Comparison of ENCODE assay signal across 21 mouse cellular contexts in the genomic region with DNA sequence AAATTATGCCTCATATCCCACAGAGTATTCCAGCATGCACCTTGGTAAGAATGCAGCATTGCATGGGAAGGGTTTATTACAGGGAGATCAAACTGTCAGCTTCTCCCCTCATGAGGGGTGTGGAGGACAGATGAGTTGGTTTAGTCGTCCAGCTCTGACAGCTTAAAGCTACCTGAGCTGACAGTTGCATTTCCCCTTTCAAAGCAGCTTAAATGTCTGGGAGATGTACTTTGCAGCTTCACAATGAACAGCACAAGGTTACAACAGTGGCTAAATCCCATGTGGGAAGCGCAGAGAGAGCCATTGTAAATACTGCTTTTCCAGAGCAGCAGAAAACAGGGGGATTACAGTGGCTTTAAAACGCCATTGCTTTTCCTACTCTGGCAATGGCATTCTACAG.
"Had no signal": no experiment of that assay in that cellular context is flagged by ENCODE, and none has a peak within 500 bp of the region (broad histone marks: within the 10 kb centered on the region; RNA-seq: fewer than 3 reads in every experiment).

No protein-coding gene starts in this region.

- H3K27ac ChIP-seq: liver, embryonic 13.5 days; liver, embryonic 15.5 days; lung, embryonic 15.5 days; macrophage; neural tube, embryonic 13.5 days; neural tube, embryonic 15.5 days had no signal

- H3K4me3 ChIP-seq: liver, embryonic 13.5 days; liver, embryonic 15.5 days; lung, embryonic 15.5 days; megakaryocyte, embryonic 14.5 days; myocyte; neural tube, embryonic 13.5 days; neural tube, embryonic 15.5 days had no signal

- H3K9ac ChIP-seq: liver, embryonic 13.5 days; liver, embryonic 15.5 days; liver, postnatal 0 days; lung, embryonic 15.5 days; neural tube, embryonic 13.5 days; neural tube, embryonic 15.5 days had no signal

- ATAC-seq: liver, postnatal 0 days; lung, postnatal 0 days had no signal

- H3K4me2 ChIP-seq: liver, embryonic 11.5 days; liver, embryonic 13.5 days; liver, embryonic 15.5 days; lung, embryonic 15.5 days; neural tube, embryonic 13.5 days; neural tube, embryonic 15.5 days had no signal

- H3K27me3 ChIP-seq: liver, embryonic 13.5 days; liver, embryonic 15.5 days; lung, embryonic 15.5 days; megakaryocyte, embryonic 14.5 days; neural tube, embryonic 13.5 days; neural tube, embryonic 15.5 days had no signal

- H3K36me3 ChIP-seq: liver, embryonic 13.5 days; liver, embryonic 15.5 days; lung, embryonic 15.5 days; neural tube, embryonic 13.5 days; neural tube, embryonic 15.5 days had no signal

- H3K9me3 ChIP-seq: liver, embryonic 13.5 days; liver, embryonic 15.5 days; lung, embryonic 15.5 days; megakaryocyte, embryonic 14.5 days; neural tube, embryonic 13.5 days; neural tube, embryonic 15.5 days had no signal

- H3K4me1 ChIP-seq: liver, embryonic 13.5 days; liver, embryonic 15.5 days; lung, embryonic 15.5 days; megakaryocyte, embryonic 14.5 days; neural tube, embryonic 13.5 days had no signal

- DNase-seq: liver; liver, embryonic 13.5 days; liver, postnatal 0 days; lung, adult 2 months; lung, postnatal 14 days; lung, postnatal 36 days; right cerebral cortex, adult 18-20 months; right cerebral cortex, postnatal 25 days; right cerebral cortex, postnatal 4 days; thymus, adult 18-20 months; thymus, postnatal 14 days; thymus, postnatal 36 days had no signal
